Comparison of ENCODE assay signal across 8 mouse cellular contexts in the genomic region with DNA sequence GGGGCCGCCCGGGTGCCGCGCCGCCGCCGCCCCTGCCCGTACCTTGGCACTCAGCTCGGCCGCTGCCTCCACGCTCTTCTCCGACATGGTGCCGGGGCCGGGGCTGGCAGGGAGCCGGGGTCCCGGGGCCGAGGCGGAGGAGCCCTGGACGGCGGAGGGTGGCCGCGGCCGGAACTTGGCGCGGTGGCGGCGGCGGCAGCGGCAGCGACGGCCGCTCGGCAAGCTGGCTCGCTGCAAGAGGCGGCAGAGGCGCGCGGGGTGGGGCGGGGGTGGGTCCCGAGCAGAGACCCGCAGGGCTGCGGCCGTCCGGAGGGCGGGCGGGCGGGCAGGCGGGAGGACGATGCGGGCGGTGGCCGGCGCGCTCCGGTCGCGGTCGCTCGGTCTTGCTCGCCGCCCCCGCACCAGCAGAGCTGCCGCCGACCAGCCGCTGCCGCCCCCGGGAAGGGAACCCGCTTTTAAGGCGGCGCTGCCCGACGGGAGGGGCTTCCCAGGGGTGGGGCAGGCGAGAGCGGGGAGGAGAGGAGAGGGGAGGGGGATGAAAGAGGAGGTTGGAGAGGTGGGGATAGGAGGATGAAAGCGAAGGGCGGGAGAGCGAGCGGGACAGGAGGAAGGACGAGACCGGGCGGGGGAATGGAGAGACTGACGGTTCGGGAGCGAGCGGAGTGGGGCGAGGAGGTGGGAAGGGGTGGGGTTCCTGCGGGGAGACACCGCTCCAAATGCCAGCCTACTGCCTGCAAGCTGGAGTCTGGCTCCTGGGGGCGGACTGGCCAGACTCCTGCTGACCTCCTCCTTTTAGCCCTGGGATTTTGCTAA. TPM values are rescaled to one million over a fixed set of nuclear protein-coding genes. Genes with fewer than 3 reads are reported as not detected.
A peak's percentile ranks its signal among the peaks of the same experiment; 100 is the strongest.
DNase-seq lines count a peak whose midpoint lies in the region; ATAC-seq lines count a peak whose summit lies in the region.

No protein-coding gene starts in this region.

- under 1% methylated on average over 52 of the region's 89 CpGs for WGBS in limb, embryonic 11.5 days
- under 1% methylated on average over 54 of the region's 89 CpGs for WGBS in midbrain, embryonic 13.5 days

- H3K4me1 ChIP-seq in erythroblast, embryonic 14.5 days (ENCODE audit: control insufficient read depth): peaks cover 19% of the 10 kb centered on the region
- peaks cover 39% of the 10 kb centered on the region for H3K4me1 ChIP-seq in limb, embryonic 11.5 days (ENCODE audit: control insufficient read depth, insufficient read depth, low read length)
- H3K4me1 ChIP-seq in midbrain, embryonic 13.5 days (replicated peaks): peaks cover 68% of the 10 kb centered on the region

- H3K4me3 ChIP-seq in erythroblast, embryonic 14.5 days (replicated peaks): peak overlapping the region; percentile 63
- peak overlapping the region; percentile 78 for H3K4me3 ChIP-seq in limb, embryonic 11.5 days (ENCODE audit: low read depth, low read length)
- H3K4me3 ChIP-seq in midbrain, embryonic 13.5 days (replicated peaks): peak overlapping the region; percentile 94

- peaks cover 95% of the 10 kb centered on the region for H3K27me3 ChIP-seq in erythroblast, embryonic 14.5 days (ENCODE audit: control insufficient read depth)
- H3K27me3 ChIP-seq in limb, embryonic 11.5 days (ENCODE audit: control insufficient read depth, insufficient read depth, low read length): no peaks in the 10 kb centered on the region
- H3K27me3 ChIP-seq in midbrain, embryonic 13.5 days: no peaks in the 10 kb centered on the region

- H3K9me3 ChIP-seq in erythroblast, embryonic 14.5 days (ENCODE audit: control insufficient read depth, low read length): peaks cover 9% of the 10 kb centered on the region; the same call in 1 of the 2 replicates
- no peaks in the 10 kb centered on the region for H3K9me3 ChIP-seq in limb, embryonic 11.5 days (ENCODE audit: control insufficient read depth, low read length)
- no peaks in the 10 kb centered on the region for H3K9me3 ChIP-seq in midbrain, embryonic 13.5 days

- H3K9ac ChIP-seq in limb, embryonic 11.5 days (ENCODE audit: low read length): peak overlapping the region; percentile 98
- peak overlapping the region; percentile 100 for H3K9ac ChIP-seq in midbrain, embryonic 13.5 days (replicated peaks)

- peak overlapping the region; percentile 99 for H3K27ac ChIP-seq in limb, embryonic 11.5 days (replicated peaks; ENCODE audit: low read depth, low read length)
- peak overlapping the region; percentile 100 for H3K27ac ChIP-seq in midbrain, embryonic 13.5 days

- no peak for ATAC-seq in erythroblast, adult 5-6 weeks (replicated peaks; ENCODE audit: low FRiP score, poor library complexity, severe bottlenecking)
- ATAC-seq in granulocyte monocyte progenitor cell, adult 5-6 weeks (replicated peaks; ENCODE audit: poor library complexity, severe bottlenecking): peak; percentile 13; the same call in 1 of the 2 replicates
- ATAC-seq in limb, embryonic 11.5 days (ENCODE audit: insufficient number of reproducible peaks, low FRiP score, low TSS enrichment, low read depth): peak; percentile 59
- ATAC-seq in midbrain, embryonic 13.5 days: peak; percentile 75

- peak overlapping the region; percentile 98 for H3K4me2 ChIP-seq in limb, embryonic 11.5 days (ENCODE audit: low read depth, severe bottlenecking)
- H3K4me2 ChIP-seq in midbrain, embryonic 13.5 days (replicated peaks): peak overlapping the region; percentile 99

- DNase-seq in embryo, embryonic 9.5 days (ENCODE audit: extremely low spot score): peak; percentile 96
- peak; percentile 95 for DNase-seq in kidney, adult 11 months
- peak; percentile 92 for DNase-seq in limb, embryonic 11.5 days (ENCODE audit: low spot score)
- peak; percentile 26 to 46 for DNase-seq in spleen, postnatal 14 days (ENCODE audit: low spot score in 2 of 2)

- peaks cover 2% of the 10 kb centered on the region; the same call in 1 of the 2 replicates for H3K36me3 ChIP-seq in erythroblast, embryonic 14.5 days (ENCODE audit: control insufficient read depth)
- H3K36me3 ChIP-seq in limb, embryonic 11.5 days (ENCODE audit: control insufficient read depth, insufficient read depth, low read length): peaks cover 11% of the 10 kb centered on the region
- peaks cover 23% of the 10 kb centered on the region for H3K36me3 ChIP-seq in midbrain, embryonic 13.5 days

RNA-seq across cellular contexts. Expression of a gene that starts 2.2 kb away (rescaled TPM):
- 2.6 and 3.1 TPM in 2 replicates for polyA plus RNA-seq in erythroblast, embryonic 14.5 days (2012)
- 26.1 and 31.3 TPM in 2 replicates for total RNA-seq in erythroblast, adult 5-6 weeks (2015; ENCODE audit: low replicate concordance)
- total RNA-seq in erythroblast, adult 5-6 weeks (2017; ENCODE audit: low replicate concordance): 12.0 and 21.8 TPM in 2 replicates
- total RNA-seq in granulocyte monocyte progenitor cell, adult 5-6 weeks (2014; fragmentation: Nextera tagmentation): 16.1 and 21.9 TPM in 2 replicates
- 18.5 and 33.0 TPM in 2 replicates for total RNA-seq in granulocyte monocyte progenitor cell, adult 5-6 weeks (2017)
- polyA plus RNA-seq in limb, embryonic 11.5 days (2014; fragmentation: Nextera tagmentation; extraction: Ambion mirVana): 221 and 223 TPM in 2 replicates
- 662 and 802 TPM in 2 replicates for polyA plus RNA-seq in midbrain, embryonic 13.5 days (2015; fragmentation: Nextera tagmentation; extraction: Ambion mirVana)

RNA-seq across cellular contexts. Expression of a gene that starts 6.2 kb away (rescaled TPM):
- not detected in 2 replicates for polyA plus RNA-seq in erythroblast, embryonic 14.5 days (2012)
- total RNA-seq in erythroblast, adult 5-6 weeks (2015; ENCODE audit: low replicate concordance): 1.0 and 2.7 TPM in 2 replicates
- 0.51 TPM in 1 of 2 replicates, not detected in the other for total RNA-seq in erythroblast, adult 5-6 weeks (2017; ENCODE audit: low replicate concordance)
- 1.4 and 3.8 TPM in 2 replicates for total RNA-seq in granulocyte monocyte progenitor cell, adult 5-6 weeks (2014; fragmentation: Nextera tagmentation)
- 1.4 and 9.6 TPM in 2 replicates for total RNA-seq in granulocyte monocyte progenitor cell, adult 5-6 weeks (2017)
- 0.88 and 1.4 TPM in 2 replicates for polyA plus RNA-seq in limb, embryonic 11.5 days (2014; fragmentation: Nextera tagmentation; extraction: Ambion mirVana)
- 2.3 and 2.5 TPM in 2 replicates for polyA plus RNA-seq in midbrain, embryonic 13.5 days (2015; fragmentation: Nextera tagmentation; extraction: Ambion mirVana)

RNA-seq across cellular contexts. Expression of a gene that starts 13.5 kb away (rescaled TPM):
- 21.9 and 22.2 TPM in 2 replicates for polyA plus RNA-seq in erythroblast, embryonic 14.5 days (2012)
- 11.7 and 13.4 TPM in 2 replicates for total RNA-seq in erythroblast, adult 5-6 weeks (2015; ENCODE audit: low replicate concordance)
- 14.1 and 20.7 TPM in 2 replicates for total RNA-seq in erythroblast, adult 5-6 weeks (2017; ENCODE audit: low replicate concordance)
- total RNA-seq in granulocyte monocyte progenitor cell, adult 5-6 weeks (2014; fragmentation: Nextera tagmentation): 82.4 and 102 TPM in 2 replicates
- 49.5 and 79.7 TPM in 2 replicates for total RNA-seq in granulocyte monocyte progenitor cell, adult 5-6 weeks (2017)
- polyA plus RNA-seq in limb, embryonic 11.5 days (2014; fragmentation: Nextera tagmentation; extraction: Ambion mirVana): 406 and 414 TPM in 2 replicates
- 419 and 462 TPM in 2 replicates for polyA plus RNA-seq in midbrain, embryonic 13.5 days (2015; fragmentation: Nextera tagmentation; extraction: Ambion mirVana)

RNA-seq across cellular contexts. Expression of a gene that starts 29.7 kb away (rescaled TPM):
- polyA plus RNA-seq in erythroblast, embryonic 14.5 days (2012): not detected in 2 replicates
- 6.3 and 6.9 TPM in 2 replicates for total RNA-seq in erythroblast, adult 5-6 weeks (2015; ENCODE audit: low replicate concordance)
- total RNA-seq in erythroblast, adult 5-6 weeks (2017; ENCODE audit: low replicate concordance): 0.70 and 0.94 TPM in 2 replicates
- total RNA-seq in granulocyte monocyte progenitor cell, adult 5-6 weeks (2014; fragmentation: Nextera tagmentation): 0.90 TPM in 1 of 2 replicates, not detected in the other
- total RNA-seq in granulocyte monocyte progenitor cell, adult 5-6 weeks (2017): 0.41 and 0.60 TPM in 2 replicates
- polyA plus RNA-seq in limb, embryonic 11.5 days (2014; fragmentation: Nextera tagmentation; extraction: Ambion mirVana): 0.06 TPM in 1 of 2 replicates, not detected in the other
- 0.07 TPM in 1 of 2 replicates, not detected in the other for polyA plus RNA-seq in midbrain, embryonic 13.5 days (2015; fragmentation: Nextera tagmentation; extraction: Ambion mirVana)

RNA-seq across cellular contexts. Expression of a gene that starts 47.6 kb away (rescaled TPM):
- polyA plus RNA-seq in erythroblast, embryonic 14.5 days (2012): 2.7 TPM in 2 replicates
- total RNA-seq in erythroblast, adult 5-6 weeks (2015; ENCODE audit: low replicate concordance): 10.2 and 16.5 TPM in 2 replicates
- 5.6 and 7.7 TPM in 2 replicates for total RNA-seq in erythroblast, adult 5-6 weeks (2017; ENCODE audit: low replicate concordance)
- total RNA-seq in granulocyte monocyte progenitor cell, adult 5-6 weeks (2014; fragmentation: Nextera tagmentation): 96.6 and 112 TPM in 2 replicates
- 48.8 and 52.0 TPM in 2 replicates for total RNA-seq in granulocyte monocyte progenitor cell, adult 5-6 weeks (2017)
- 126 and 129 TPM in 2 replicates for polyA plus RNA-seq in limb, embryonic 11.5 days (2014; fragmentation: Nextera tagmentation; extraction: Ambion mirVana)
- 89.9 and 95.2 TPM in 2 replicates for polyA plus RNA-seq in midbrain, embryonic 13.5 days (2015; fragmentation: Nextera tagmentation; extraction: Ambion mirVana)

Comparison
In these comparisons a context has a peak if more than half of its experiments do, and no peak if none do; other contexts are left out.
1. DNase-seq: peak in every context shown above with its lines; median percentile 96 in embryo, embryonic 9.5 days; 95 in kidney, adult 11 months; 92 in limb, embryonic 11.5 days; 36 in spleen, postnatal 14 days.
2. RNA of a gene that starts 2.2 kb away (polyA plus RNA-seq): 662 to 802 TPM in midbrain, embryonic 13.5 days and 221 to 223 TPM in limb, embryonic 11.5 days; 2.6 to 3.1 TPM in erythroblast, embryonic 14.5 days; every median in the first group is over 10 times any median in the second.
3. RNA of a gene that starts 13.5 kb away (polyA plus RNA-seq): 419 to 462 TPM in midbrain, embryonic 13.5 days and 406 to 414 TPM in limb, embryonic 11.5 days; 21.9 to 22.2 TPM in erythroblast, embryonic 14.5 days; every median in the first group is over 10 times any median in the second.
4. Peak in every context shown above with its lines, with median percentiles within 50 percentile points of each other: H3K4me3 ChIP-seq.